Mouse (Mus musculus): ENCODE measurements around the gene Aldh3a1. TPM values are rescaled to one million over a fixed set of nuclear protein-coding genes. Genes with fewer than 3 reads are reported as not detected.

Aldh3a1 gene
- total RNA-seq, 2 experiments from 2014 or later = 0.94 to 1.1 TPM

- DNase-seq = no peak
- intact Hi-C loops (cut with DNase I) = no loop called here
These were observed 21.1 kb downstream of the Aldh3a1 start for GRCm38 (mm10) chr11:61228406-61228805.

- DNase-seq = peak; percentile 62
- intact Hi-C loops (cut with DNase I) = loop anchor here (5.0 kb wide), 1 partner anchor 181 kb away; no protein-coding TSS in a partner anchor
These were observed 24.0 kb downstream of the Aldh3a1 start for GRCm38 (mm10) chr11:61231329-61231728.

- no peak for DNase-seq
- intact Hi-C loops (cut with DNase I) = loop anchor here (5.0 kb wide), 1 partner anchor 178 kb away; no protein-coding TSS in a partner anchor
These were observed 26.8 kb downstream of the Aldh3a1 start for GRCm38 (mm10) chr11:61234174-61234573.

GRCm38 (mm10) chr11:61236015-61236414, 28.7 kb downstream of the Aldh3a1 start:
- intact Hi-C loops (cut with DNase I) = no loop called here
- DNase-seq = no peak

- intact Hi-C loops (cut with DNase I) = no loop called here
These were observed 37.1 kb downstream of the Aldh3a1 start for GRCm38 (mm10) chr11:61244406-61244805.

GRCm38 (mm10) chr11:61251741-61252140, 44.4 kb downstream of the Aldh3a1 start:
- intact Hi-C loops (cut with DNase I) = no loop called here

More at GRCm38 (mm10) chr11:61244406-61244805, 37.1 kb downstream of the Aldh3a1 start:
- peak; percentile 17 for DNase-seq

GRCm38 (mm10) chr11:61252807-61253206, 45.5 kb downstream of the Aldh3a1 start:
- DNase-seq = no peak
- intact Hi-C loops (cut with DNase I) = no loop called here

More at GRCm38 (mm10) chr11:61251741-61252140, 44.4 kb downstream of the Aldh3a1 start:
- DNase-seq = no peak

- intact Hi-C loops (cut with DNase I) = no loop called here
These were observed 51.8 kb downstream of the Aldh3a1 start for GRCm38 (mm10) chr11:61259106-61259505.

GRCm38 (mm10) chr11:61262516-61262915, 55.2 kb downstream of the Aldh3a1 start:
- no peak for DNase-seq
- intact Hi-C loops (cut with DNase I) = no loop called here

More at GRCm38 (mm10) chr11:61259106-61259505, 51.8 kb downstream of the Aldh3a1 start:
- DNase-seq = no peak

GRCm38 (mm10) chr11:61263841-61264240, 56.5 kb downstream of the Aldh3a1 start:
- no peak for DNase-seq
- intact Hi-C loops (cut with DNase I) = no loop called here

GRCm38 (mm10) chr11:61266551-61267533, 59.5 kb downstream of the Aldh3a1 start, which contains the start of gene Aldh3a2:
Gene Aldh3a2, minus strand, starts transcription at chr11:61267464.
- intact Hi-C loops (cut with DNase I) = no loop called here

More at GRCm38 (mm10) chr11:61266551-61267533, 59.5 kb downstream of the Aldh3a1 start, which contains the start of gene Aldh3a2:
- peak; percentile 94 for DNase-seq

Other genes with a start within 250 kb of the Aldh3a1 start
- 1 to 10 TPM; 5.3 TPM for gene Kcnj12, start 185.0 kb upstream of the Aldh3a1 start, total RNA-seq (2021)
- 1 to 10 TPM in 1 of 2 experiments, under 1 TPM in 1; 0.70 to 1.1 TPM for gene Tnfrsf13b, start 80.8 kb upstream of the Aldh3a1 start, total RNA-seq (2021)
- 100 to 1,000 TPM; 585 to 610 TPM for gene Usp22, start 32.5 kb upstream of the Aldh3a1 start, total RNA-seq (2021)
- 10 to 100 TPM; 40.0 to 42.3 TPM for gene Aldh3a2, start 59.9 kb downstream of the Aldh3a1 start, total RNA-seq (2021)
- under 1 TPM; 0.20 to 0.28 TPM for gene Slc47a2, start 135.3 kb downstream of the Aldh3a1 start, total RNA-seq (2021)
- 1 to 10 TPM; 1.5 to 2.1 TPM for gene Slc47a1, start 170.8 kb downstream of the Aldh3a1 start, total RNA-seq (2021)
- gene Rnf112, start 246.6 kb downstream of the Aldh3a1 start, total RNA-seq (2021) = 100 to 1,000 TPM in 1 of 2 experiments, 10 to 100 TPM in 1; 89.8 to 101 TPM

All from left cerebral cortex, postnatal 4 days (tissue).